In genomic region chr6:91265616-91266015, GRCm38 (mm10) we compare ENCODE assay signal across 22 mouse cellular contexts. TPM values are rescaled to one million over a fixed set of nuclear protein-coding genes. Genes with fewer than 3 reads are reported as not detected.
DNase-seq lines count a peak whose midpoint lies in the region; ATAC-seq and TF ChIP-seq lines count a peak whose summit lies in the region.
"Had no signal": no experiment of that assay in that cellular context is flagged by ENCODE, and none has a peak within 500 bp of the region (broad histone marks: within the 10 kb centered on the region; RNA-seq: fewer than 3 reads in every experiment).

No protein-coding gene starts in this region.

- no peak overlapping the region for H3K4me3 ChIP-seq in forebrain, embryonic 16.5 days (replicated peaks; ENCODE audit: low read length)
- no peak overlapping the region for H3K4me3 ChIP-seq in forebrain, embryonic 15.5 days
- H3K4me3 ChIP-seq in midbrain, embryonic 10.5 days = no peak overlapping the region
- H3K4me3 ChIP-seq in midbrain, postnatal 0 days (ENCODE audit: low read depth, low read length) = no peak overlapping the region
- H3K4me3 ChIP-seq in hindbrain, embryonic 14.5 days (replicated peaks; ENCODE audit: low read length) = no peak overlapping the region
- H3K4me3 ChIP-seq: embryonic facial prominence, embryonic 10.5 days; limb, embryonic 13.5 days; liver, embryonic 13.5 days; neural tube, embryonic 15.5 days had no signal

- WGBS in forebrain, embryonic 16.5 days = 59% methylated on average over 12 of the region's 12 CpGs
- WGBS in forebrain, embryonic 15.5 days = 60% methylated on average over 12 of the region's 12 CpGs
- WGBS in midbrain, embryonic 10.5 days = 88% methylated on average over 12 of the region's 12 CpGs
- WGBS in midbrain, postnatal 0 days = 84% methylated on average over 12 of the region's 12 CpGs
- WGBS in hindbrain, embryonic 14.5 days = 72% methylated on average over 12 of the region's 12 CpGs

- H3K9me3 ChIP-seq in forebrain, embryonic 16.5 days (ENCODE audit: control insufficient read depth, low read length) = no peaks in the 10 kb centered on the region
- H3K9me3 ChIP-seq in forebrain, embryonic 15.5 days = no peaks in the 10 kb centered on the region
- no peaks in the 10 kb centered on the region for H3K9me3 ChIP-seq in midbrain, embryonic 10.5 days (replicated peaks)
- no peaks in the 10 kb centered on the region for H3K9me3 ChIP-seq in midbrain, postnatal 0 days (ENCODE audit: low read length)
- H3K9me3 ChIP-seq in hindbrain, embryonic 14.5 days (ENCODE audit: control insufficient read depth, low read length) = no peaks in the 10 kb centered on the region
- H3K9me3 ChIP-seq: embryonic facial prominence, embryonic 10.5 days; limb, embryonic 13.5 days; liver, embryonic 13.5 days; neural tube, embryonic 15.5 days had no signal

- no peaks in the 10 kb centered on the region for H3K27me3 ChIP-seq in forebrain, embryonic 16.5 days (replicated peaks; ENCODE audit: control insufficient read depth, insufficient read depth, low read length)
- H3K27me3 ChIP-seq in forebrain, embryonic 15.5 days = no peaks in the 10 kb centered on the region
- no peaks in the 10 kb centered on the region; the same call in 1 of the 2 replicates for H3K27me3 ChIP-seq in midbrain, embryonic 10.5 days (ENCODE audit: low read depth, poor library complexity, severe bottlenecking)
- H3K27me3 ChIP-seq in midbrain, postnatal 0 days (ENCODE audit: insufficient read depth, low read length) = no peaks in the 10 kb centered on the region
- H3K27me3 ChIP-seq in hindbrain, embryonic 14.5 days (ENCODE audit: control insufficient read depth, insufficient read depth, low read length) = no peaks in the 10 kb centered on the region
- H3K27me3 ChIP-seq: limb, embryonic 13.5 days; liver, embryonic 13.5 days; neural tube, embryonic 15.5 days had no signal

- peaks cover 9% of the 10 kb centered on the region for H3K4me1 ChIP-seq in forebrain, embryonic 16.5 days (replicated peaks; ENCODE audit: control insufficient read depth, insufficient read depth, low read length)
- H3K4me1 ChIP-seq in forebrain, embryonic 15.5 days = peaks cover 10% of the 10 kb centered on the region; the same call in 1 of the 2 replicates
- H3K4me1 ChIP-seq in midbrain, embryonic 10.5 days = peaks cover 29% of the 10 kb centered on the region
- H3K4me1 ChIP-seq in midbrain, postnatal 0 days (ENCODE audit: insufficient read depth, low read length) = no peaks in the 10 kb centered on the region
- peaks cover 16% of the 10 kb centered on the region for H3K4me1 ChIP-seq in hindbrain, embryonic 14.5 days (replicated peaks; ENCODE audit: control insufficient read depth, insufficient read depth, low read length)
- H3K4me1 ChIP-seq: limb, embryonic 13.5 days; liver, embryonic 13.5 days had no signal

- H3K9ac ChIP-seq in forebrain, embryonic 16.5 days (replicated peaks; ENCODE audit: low read depth, low read length) = no peak overlapping the region
- H3K9ac ChIP-seq in forebrain, embryonic 15.5 days (replicated peaks) = no peak overlapping the region
- H3K9ac ChIP-seq in midbrain, postnatal 0 days (replicated peaks; ENCODE audit: low read length, poor library complexity, severe bottlenecking) = no peak overlapping the region
- no peak overlapping the region for H3K9ac ChIP-seq in hindbrain, embryonic 14.5 days
- H3K9ac ChIP-seq: limb, embryonic 13.5 days; liver, embryonic 13.5 days; lung, embryonic 14.5 days; neural tube, embryonic 15.5 days had no signal

- H3K27ac ChIP-seq in forebrain, embryonic 16.5 days (ENCODE audit: low read length) = no peak overlapping the region; the same call in 1 of the 2 replicates
- no peak overlapping the region for H3K27ac ChIP-seq in forebrain, embryonic 15.5 days (replicated peaks)
- peak overlapping the region; percentile 49 for H3K27ac ChIP-seq in midbrain, embryonic 10.5 days (replicated peaks)
- no peak overlapping the region for H3K27ac ChIP-seq in midbrain, postnatal 0 days (ENCODE audit: low read depth, low read length)
- peak overlapping the region; percentile 10; the same call in 1 of the 2 replicates for H3K27ac ChIP-seq in hindbrain, embryonic 14.5 days
- H3K27ac ChIP-seq: kidney, postnatal 0 days; limb, embryonic 13.5 days; liver, embryonic 13.5 days; neural tube, embryonic 15.5 days had no signal

- no peak for TF ChIP-seq CTCF in midbrain, postnatal 0 days (IDR thresholded peaks at IDR 0.05)

- no peaks in the 10 kb centered on the region for H3K36me3 ChIP-seq in forebrain, embryonic 16.5 days (ENCODE audit: control insufficient read depth, insufficient read depth)
- no peaks in the 10 kb centered on the region for H3K36me3 ChIP-seq in forebrain, embryonic 15.5 days
- no peaks in the 10 kb centered on the region for H3K36me3 ChIP-seq in midbrain, embryonic 10.5 days
- no peaks in the 10 kb centered on the region for H3K36me3 ChIP-seq in midbrain, postnatal 0 days (ENCODE audit: insufficient read depth, low read length)
- H3K36me3 ChIP-seq in hindbrain, embryonic 14.5 days (replicated peaks; ENCODE audit: control insufficient read depth, insufficient read depth) = no peaks in the 10 kb centered on the region
- H3K36me3 ChIP-seq: liver, embryonic 13.5 days; neural tube, embryonic 15.5 days had no signal

- ATAC-seq in forebrain, embryonic 16.5 days = peak; percentile 27; the same call in 1 of the 2 replicates
- ATAC-seq in forebrain, embryonic 15.5 days (replicated peaks) = no peak
- no peak for ATAC-seq in midbrain, postnatal 0 days (ENCODE audit: low FRiP score)
- no peak for ATAC-seq in hindbrain, embryonic 14.5 days (ENCODE audit: low FRiP score)

- no peak overlapping the region for H3K4me2 ChIP-seq in forebrain, embryonic 16.5 days (ENCODE audit: low read length)
- H3K4me2 ChIP-seq in forebrain, embryonic 15.5 days (replicated peaks) = no peak overlapping the region
- no peak overlapping the region for H3K4me2 ChIP-seq in midbrain, postnatal 0 days (ENCODE audit: low read depth, low read length, poor library complexity, severe bottlenecking)
- no peak overlapping the region for H3K4me2 ChIP-seq in hindbrain, embryonic 14.5 days (replicated peaks)
- H3K4me2 ChIP-seq: limb, embryonic 13.5 days; liver, embryonic 13.5 days; lung, embryonic 14.5 days; neural tube, embryonic 15.5 days had no signal

- DNase-seq in midbrain, embryonic 10.5 days (ENCODE audit: low spot score) = no peak
- no peak for DNase-seq in midbrain, postnatal 0 days (ENCODE audit: low spot score)
- DNase-seq in hindbrain, embryonic 14.5 days (ENCODE audit: low spot score) = no peak
- DNase-seq in thymus, postnatal 4 days = peak; percentile 59
- no peak for DNase-seq in cerebellum, adult 9-10 months
- DNase-seq: adrenal gland, adult 2 months; B cell, adult 2 months; gastrocnemius, postnatal 14 days; heart, adult 18-20 months; heart, postnatal 10 days; kidney, adult 11 months; liver, embryonic 13.5 days; lung, embryonic 14.5 days; lung, postnatal 36 days; right cerebral cortex, postnatal 14 days had no signal

RNA-seq across cellular contexts. Expression of gene Fbln2, which starts 53.4 kb away (rescaled TPM):
- 17.6 and 20.3 TPM in 2 replicates for polyA plus RNA-seq in forebrain, embryonic 16.5 days (2015; fragmentation: Nextera tagmentation; extraction: Ambion mirVana)
- 10.0 and 11.1 TPM in 2 replicates for polyA plus RNA-seq in forebrain, embryonic 15.5 days (2015; fragmentation: Nextera tagmentation; extraction: Ambion mirVana)
- polyA plus RNA-seq in midbrain, embryonic 10.5 days (2016; fragmentation: Nextera tagmentation; extraction: Ambion mirVana) = 24.2 and 31.5 TPM in 2 replicates
- 32.0 and 33.5 TPM in 2 replicates for total RNA-seq in midbrain, postnatal 0 days (2014; rRNA removed)
- 12.1 and 15.3 TPM in 2 replicates for polyA plus RNA-seq in midbrain, postnatal 0 days (2015; fragmentation: Nextera tagmentation; extraction: Ambion mirVana)
- 26.2 and 27.2 TPM in 2 replicates for polyA plus RNA-seq in hindbrain, embryonic 14.5 days (2014; fragmentation: Nextera tagmentation; extraction: Ambion mirVana)
- total RNA-seq: megakaryocyte-erythroid progenitor cell, adult 5-6 weeks had no signal

Comparison
In these comparisons a context has a peak if more than half of its experiments do, and no peak if none do; other contexts are left out.
1. H3K27ac ChIP-seq: peak in midbrain, embryonic 10.5 days (single experiment) and hindbrain, embryonic 14.5 days (single experiment); none in forebrain, embryonic 16.5 days (single experiment), forebrain, embryonic 15.5 days (single experiment) and midbrain, postnatal 0 days (single experiment).